Mouse (Mus musculus): ENCODE data around the gene Ptpn11.
"Not testable (repeated sequence)": the region's sequence is repeated elsewhere in the genome, so short reads cannot be mapped to it uniquely, and the experiment has no call there.

Gene Ptpn11

GRCm38 (mm10) chr5:121214707-121215106 lies 23.5 kb upstream of the Ptpn11 start:
- DNase-seq, result no peak

- DNase-seq, result no peak
Measured at GRCm38 (mm10) chr5:121212108-121212507, 20.9 kb upstream of the Ptpn11 start.

- no peak for DNase-seq
Measured at GRCm38 (mm10) chr5:121210601-121210924, 19.4 kb upstream of the Ptpn11 start.

- no peak for DNase-seq
Measured at GRCm38 (mm10) chr5:121209755-121210600, 18.8 kb upstream of the Ptpn11 start.

DNA sequence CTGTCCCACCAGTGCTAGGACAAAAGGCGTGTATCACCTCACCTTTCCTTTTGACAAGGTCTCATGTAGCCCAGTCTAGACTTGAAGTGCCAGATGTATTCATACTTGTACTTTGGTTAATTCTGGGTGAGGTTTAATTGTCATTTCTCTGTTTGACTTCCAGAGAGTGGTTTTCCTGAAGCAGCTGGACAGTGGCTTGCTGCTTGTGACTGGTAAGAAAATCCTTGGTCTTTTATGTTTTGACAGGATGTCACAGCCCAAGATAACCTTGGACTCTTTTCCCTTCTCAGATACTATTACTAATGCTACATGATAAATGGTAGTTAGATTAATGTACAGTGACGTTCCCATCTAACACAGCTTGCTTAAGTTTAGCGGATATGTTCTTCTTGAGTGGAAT lies 15.8 kb upstream of the Ptpn11 start:
- DNase-seq, result no peak

- no peak for DNase-seq
Measured at GRCm38 (mm10) chr5:121206540-121206939, 15.3 kb upstream of the Ptpn11 start.

- DNase-seq, result not testable (repeated sequence)
Measured at GRCm38 (mm10) chr5:121205537-121206130, 14.4 kb upstream of the Ptpn11 start.

GRCm38 (mm10) chr5:121204132-121205089 lies 13.2 kb upstream of the Ptpn11 start, which contains the start of gene Rpl6:
Gene Rpl6, plus strand, starts transcription at chr5:121204481.
- DNase-seq, result peak; percentile 79

GRCm38 (mm10) chr5:121202467-121202866 lies 11.3 kb upstream of the Ptpn11 start:
- DNase-seq, result no peak

GRCm38 (mm10) chr5:121201739-121202138 lies 10.5 kb upstream of the Ptpn11 start:
- peak; percentile 65 for DNase-seq

DNA sequence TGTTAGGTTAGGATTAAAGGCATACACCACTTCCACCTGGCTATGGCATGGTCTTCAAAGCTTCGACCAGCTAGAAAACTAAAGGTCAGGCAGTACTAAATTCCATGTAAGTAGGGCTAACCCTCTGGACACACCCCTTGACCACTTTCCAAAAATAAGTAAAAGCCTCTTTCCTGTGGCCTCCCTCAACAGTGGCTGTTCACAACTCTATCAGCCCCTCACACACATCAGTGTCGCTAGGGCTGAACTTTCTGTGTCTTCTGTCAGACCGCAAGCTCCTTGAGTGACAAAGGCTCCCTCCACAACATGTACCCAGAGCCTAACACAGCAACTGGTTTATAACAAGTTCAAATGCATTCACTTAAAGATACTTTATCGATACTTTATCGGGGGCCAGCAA lies 7.2 kb upstream of the Ptpn11 start:
- no peak for DNase-seq

DNA sequence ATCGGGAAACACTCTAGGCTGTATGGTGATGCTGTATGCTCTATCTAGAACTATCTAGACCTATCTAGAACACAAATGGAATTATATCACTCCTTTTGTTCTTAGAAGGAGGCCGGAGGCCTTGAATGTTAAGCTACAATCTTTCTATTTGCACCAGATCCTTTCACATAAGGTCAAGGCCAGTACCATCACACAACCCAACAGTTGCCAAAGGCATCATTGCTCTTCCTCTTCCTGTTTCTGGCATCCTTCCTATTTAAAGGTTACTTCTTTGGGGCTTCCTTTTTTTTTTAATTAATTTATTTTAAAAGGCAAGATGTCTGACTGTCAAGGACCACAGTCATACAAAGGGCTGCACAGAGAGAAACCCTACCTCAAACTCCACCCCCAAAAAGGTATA lies 6.1 kb upstream of the Ptpn11 start:
- no peak for DNase-seq

DNA sequence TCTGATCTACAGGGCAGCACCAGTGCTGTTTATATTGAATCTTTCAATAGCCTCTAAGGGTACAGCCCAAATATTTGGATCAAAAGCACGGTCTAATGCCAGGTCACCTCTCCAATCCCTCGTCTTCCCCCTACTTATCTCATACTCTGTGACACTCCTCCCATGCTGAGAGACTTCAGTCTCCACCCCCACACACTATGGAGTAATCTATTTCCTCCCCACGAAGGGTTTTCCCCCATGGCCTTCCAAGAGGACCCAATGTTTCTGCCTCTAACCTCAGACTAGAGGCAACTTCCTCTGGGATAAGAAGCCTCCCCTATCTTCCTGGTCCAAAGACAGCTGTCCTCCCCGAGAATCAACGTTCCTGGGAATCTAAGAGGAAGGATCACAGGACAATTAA lies 5.6 kb upstream of the Ptpn11 start:
- no peak for DNase-seq

DNA sequence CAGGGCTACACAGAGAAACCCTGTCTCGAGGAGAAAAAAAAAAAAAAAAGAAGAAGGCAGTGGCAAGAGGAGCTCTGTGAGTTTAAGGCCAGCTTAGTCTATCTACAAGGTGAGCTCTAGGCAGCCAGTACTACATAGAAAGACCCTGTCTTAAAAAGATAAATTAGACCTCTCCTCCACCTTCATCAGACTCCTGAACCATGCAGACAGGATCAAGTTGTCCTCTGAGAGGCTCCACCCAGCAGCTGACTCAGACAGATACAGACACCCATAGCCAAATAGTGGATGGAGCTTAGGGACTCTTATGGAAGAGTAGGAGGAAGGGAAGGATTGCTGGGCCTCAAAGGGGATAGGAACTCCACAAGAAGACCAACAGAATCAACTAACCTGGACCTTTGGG lies 3.0 kb upstream of the Ptpn11 start:
- no peak for DNase-seq

- no peak for DNase-seq
Measured at GRCm38 (mm10) chr5:121191584-121191906, 348 bp upstream of the Ptpn11 start.

DNA sequence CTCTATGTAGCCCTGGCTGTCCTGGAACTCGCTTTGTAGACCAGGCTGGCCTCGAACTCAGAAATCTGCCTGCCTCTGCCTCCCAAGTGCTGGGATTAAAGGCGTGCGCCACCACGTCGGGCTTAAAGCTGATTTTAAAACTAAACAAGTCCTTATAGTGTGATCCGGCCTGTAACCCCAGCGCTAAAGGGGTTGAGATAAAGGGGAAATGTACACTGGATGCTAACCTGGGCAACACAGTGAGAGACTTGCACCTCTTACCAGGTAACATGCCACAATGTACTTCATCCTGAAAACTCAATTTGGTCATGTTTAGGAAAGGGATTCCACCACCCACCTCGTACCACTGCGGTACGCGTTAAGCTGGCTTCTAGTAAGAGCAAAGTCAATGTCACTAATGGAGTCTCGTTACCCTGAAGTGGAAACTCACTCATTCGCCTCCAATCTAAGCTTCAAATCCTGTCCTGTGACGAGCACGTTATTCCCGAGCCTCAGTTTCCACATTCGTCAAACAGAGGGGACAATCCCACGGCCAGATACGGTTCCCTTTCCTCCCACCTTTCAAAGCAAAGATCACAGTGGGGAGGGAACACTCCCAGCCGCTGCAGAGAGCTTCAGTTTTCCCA lies 874 bp downstream of the Ptpn11 start:
- DNase-seq, result no peak

GRCm38 (mm10) chr5:121189182-121189581 lies 2.0 kb downstream of the Ptpn11 start:
- no peak for DNase-seq

DNA sequence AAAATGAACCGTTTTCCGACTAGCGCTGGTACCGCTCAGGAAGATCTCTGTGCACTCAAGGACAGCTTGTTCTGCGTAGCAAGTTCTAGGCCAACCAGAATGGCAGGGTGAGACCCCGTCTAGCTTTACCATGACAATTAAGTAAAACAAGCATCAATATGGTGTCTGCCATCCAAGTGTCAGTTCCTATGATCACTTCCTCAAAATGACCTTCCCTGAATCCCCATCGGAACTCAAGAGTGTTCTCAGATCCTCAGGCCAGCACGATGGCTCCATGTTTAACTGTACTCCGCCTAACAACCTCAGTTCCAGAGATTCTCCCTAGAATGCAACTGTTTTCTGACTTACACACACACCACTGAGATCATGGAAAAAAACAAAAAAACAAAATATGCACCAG lies 2.9 kb downstream of the Ptpn11 start:
- DNase-seq, result no peak

DNA sequence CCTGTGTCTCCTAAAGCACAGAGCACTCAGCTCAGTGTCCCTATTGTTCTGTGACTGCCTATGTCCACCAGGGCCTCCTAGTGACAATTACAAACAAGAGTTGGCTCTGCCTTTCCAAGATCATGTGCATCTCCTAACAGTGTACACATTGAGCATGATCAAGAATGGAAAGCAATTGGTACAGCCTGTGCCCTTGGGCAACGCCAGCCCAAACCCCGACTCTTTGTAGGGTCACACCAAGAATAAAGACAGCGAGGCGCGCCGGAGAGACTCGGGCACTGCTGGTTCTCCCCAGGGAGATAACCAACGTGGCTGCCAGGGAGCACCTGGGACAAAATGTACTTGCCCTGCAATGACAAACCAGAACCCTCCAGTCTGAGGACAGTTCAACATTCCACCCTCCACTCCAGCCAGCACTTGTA lies 3.6 kb downstream of the Ptpn11 start:
- DNase-seq, result no peak

- peak; percentile 21 for DNase-seq
Measured at GRCm38 (mm10) chr5:121184945-121185551, 6.1 kb downstream of the Ptpn11 start.

- DNase-seq, result no peak
Measured at GRCm38 (mm10) chr5:121184375-121184774, 6.8 kb downstream of the Ptpn11 start.

- no peak for DNase-seq
Measured at GRCm38 (mm10) chr5:121183269-121183668, 7.9 kb downstream of the Ptpn11 start.
